Mouse (Mus musculus) erythroid progenitor cell, adult 5-6 weeks (primary cell): Measurements from ENCODE around the gene Cemip. TPM values are rescaled to one million over a fixed set of nuclear protein-coding genes. Genes with fewer than 3 reads are reported as not detected.
"Not testable (repeated sequence)": the region's sequence is repeated elsewhere in the genome, so short reads cannot be mapped to it uniquely, and the experiment has no call there.

ENCODE experiments used
- ATAC-seq: replicated peaks from 2 replicates; pipeline ENCODE4 v1.8.0; 2016; ENCODE audit warnings: moderate number of reproducible peaks, mild to moderate bottlenecking, moderate TSS enrichment, inconsistent platforms; ENCODE audit not compliant: poor library complexity, low FRiP score, severe bottlenecking
- total RNA-seq, 2 experiments: library from RNA; stranded (forward) in 1 of 2; stranded (reverse) in 1 of 2; fragments of 150-400 nt in 1 of 2; fragments of 186-747, 209-891 nt in 1 of 2; gene quantifications; 2 replicates each; pipeline versions ENCODE4 v1.2.3 to v1.2.4; 2015 to 2017; ENCODE audit warnings: low replicate concordance in 2 of 2

Cemip gene
- total RNA-seq (2015; ENCODE audit: low replicate concordance) (not detected in 2 replicates), total RNA-seq (2017; ENCODE audit: low replicate concordance) (0.13 TPM in 1 of 2 replicates, not detected in the other)

- ATAC-seq = no peak
These were observed at the start of gene Cemip for GRCm38 (mm10) chr7:84086039-84086829. Cemip (minus strand) TSS chr7:84086502.

GRCm38 (mm10) chr7:84132704-84133103 is 46.4 kb upstream of the Cemip start:
- no peak for ATAC-seq

GRCm38 (mm10) chr7:84131736-84132135 is 45.4 kb upstream of the Cemip start:
- no peak for ATAC-seq

- ATAC-seq = no peak
These were observed 42.4 kb upstream of the Cemip start for GRCm38 (mm10) chr7:84128661-84129060.

- no peak for ATAC-seq
These were observed 39.4 kb upstream of the Cemip start for GRCm38 (mm10) chr7:84125730-84126129.

- ATAC-seq = not testable (repeated sequence)
These were observed 37.3 kb upstream of the Cemip start for GRCm38 (mm10) chr7:84123651-84124050.

- ATAC-seq = no peak
These were observed 35.5 kb upstream of the Cemip start for GRCm38 (mm10) chr7:84121778-84122177.

- no peak for ATAC-seq
These were observed 33.9 kb upstream of the Cemip start for GRCm38 (mm10) chr7:84120142-84120760.

- no peak for ATAC-seq
These were observed 33.2 kb upstream of the Cemip start for GRCm38 (mm10) chr7:84119216-84120105.

- ATAC-seq = no peak
These were observed 31.3 kb upstream of the Cemip start for GRCm38 (mm10) chr7:84117543-84118122.

- ATAC-seq = no peak
These were observed 30.6 kb upstream of the Cemip start for GRCm38 (mm10) chr7:84116621-84117542.

GRCm38 (mm10) chr7:84115385-84115784 is 29.1 kb upstream of the Cemip start:
- no peak for ATAC-seq

- ATAC-seq = no peak
These were observed 28.5 kb upstream of the Cemip start for GRCm38 (mm10) chr7:84114775-84115174.

GRCm38 (mm10) chr7:84113035-84113390 is 26.7 kb upstream of the Cemip start:
- ATAC-seq = no peak

- ATAC-seq = no peak
These were observed 26.2 kb upstream of the Cemip start for GRCm38 (mm10) chr7:84112351-84113034.

GRCm38 (mm10) chr7:84111716-84112350 is 25.5 kb upstream of the Cemip start:
- no peak for ATAC-seq

- no peak for ATAC-seq
These were observed 20.6 kb upstream of the Cemip start for GRCm38 (mm10) chr7:84106942-84107341.

- ATAC-seq = no peak
These were observed 16.3 kb upstream of the Cemip start for GRCm38 (mm10) chr7:84102589-84102988.
